ENCODE assay signal across 10 mouse cellular contexts in the genomic region with DNA sequence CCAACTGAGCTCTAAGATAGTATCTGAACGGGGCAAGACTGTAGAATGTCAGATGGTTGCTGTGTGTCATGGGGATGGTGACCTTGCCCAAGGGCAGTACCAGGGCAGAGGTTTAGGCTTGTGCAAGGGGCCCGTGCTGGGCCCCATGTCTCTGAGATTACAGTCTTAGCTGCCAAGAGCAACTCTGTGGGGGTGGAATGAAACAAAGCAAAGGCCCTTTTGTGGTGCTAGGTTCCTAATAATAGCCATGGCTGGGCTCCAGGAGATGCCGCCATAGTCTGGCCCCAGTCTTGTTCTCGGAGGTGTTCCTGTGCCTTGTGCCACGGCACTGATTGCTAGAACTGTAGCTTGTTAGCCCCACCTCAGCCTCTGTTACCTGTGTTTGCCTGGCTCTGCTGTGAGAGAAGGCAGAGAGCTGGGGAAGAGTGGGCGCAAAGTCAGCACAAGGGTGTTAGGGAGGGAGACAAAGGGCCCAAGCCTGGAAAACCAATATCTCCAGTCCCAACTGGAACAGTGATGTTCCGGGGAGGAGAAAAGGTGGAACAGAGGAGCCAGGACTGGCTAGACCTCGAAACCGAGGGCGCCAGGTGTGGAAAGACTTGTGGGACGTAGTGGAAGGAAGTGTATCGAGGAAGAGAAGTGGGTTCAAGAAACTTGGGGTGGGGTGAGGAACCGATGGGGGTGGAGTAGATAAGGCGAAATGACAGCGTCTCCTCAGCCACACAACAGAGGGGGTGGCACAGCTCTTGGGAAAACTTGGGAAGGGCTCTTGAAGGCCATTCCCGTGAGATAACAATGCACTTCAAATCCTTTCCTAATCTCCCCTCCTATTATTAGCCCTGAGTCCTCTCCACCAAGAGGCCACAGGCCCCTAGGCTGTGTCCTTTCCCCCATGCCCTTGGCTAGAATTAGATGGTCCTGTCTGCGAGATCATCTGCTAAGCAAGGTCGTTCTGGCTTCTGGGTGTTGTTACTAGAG. TPM values are rescaled to one million over a fixed set of nuclear protein-coding genes. Genes with fewer than 3 reads are reported as not detected.
DNase-seq lines count a peak whose midpoint lies in the region; ATAC-seq and TF ChIP-seq lines count a peak whose summit lies in the region.
"Had no signal": no experiment of that assay in that cellular context is flagged by ENCODE, and none has a peak within 500 bp of the region (broad histone marks: within the 10 kb centered on the region; RNA-seq: fewer than 3 reads in every experiment).

No protein-coding gene starts in this region.

- DNase-seq in gastrocnemius, postnatal 14 days, result peak; percentile 20
- DNase-seq in gastrocnemius, adult 18-20 months (ENCODE audit: low spot score), result no peak
- peak; percentile 54 for DNase-seq in adrenal gland, postnatal 14 days
- DNase-seq in heart, adult 2 months, result peak; percentile 64 to 83
- DNase-seq in thymus, postnatal 10 days (ENCODE audit: low spot score in 2 of 2), result no peak
- no peak for DNase-seq in thymus, adult 18-20 months
- no peak for DNase-seq in liver, embryonic 11.5 days (ENCODE audit: low spot score)

- no peaks in the 10 kb centered on the region for H3K36me3 ChIP-seq in heart, adult 2 months (ENCODE audit: control insufficient read depth, insufficient read depth, low read length)
- H3K36me3 ChIP-seq in lung, embryonic 16.5 days (ENCODE audit: control insufficient read depth, insufficient read depth, low read length), result no peaks in the 10 kb centered on the region
- no peaks in the 10 kb centered on the region for H3K36me3 ChIP-seq in liver, embryonic 11.5 days (ENCODE audit: control insufficient read depth, insufficient read depth, low read length)

- no peaks in the 10 kb centered on the region for H3K79me2 ChIP-seq in heart, adult 2 months (replicated peaks; ENCODE audit: control insufficient read depth, insufficient read depth, low read length)

- H3K9me3 ChIP-seq in lung, embryonic 16.5 days (ENCODE audit: control insufficient read depth, low read length), result no peaks in the 10 kb centered on the region
- no peaks in the 10 kb centered on the region for H3K9me3 ChIP-seq in liver, embryonic 11.5 days (ENCODE audit: control insufficient read depth, low read length)

- H3K4me3 ChIP-seq in heart, adult 2 months, result no peak overlapping the region
- H3K4me3 ChIP-seq in lung, embryonic 16.5 days (ENCODE audit: low read length), result no peak overlapping the region
- no peak overlapping the region for H3K4me3 ChIP-seq in liver, embryonic 11.5 days (ENCODE audit: low read depth, low read length)

- intact Hi-C loops in gastrocnemius, postnatal 14 days (cut with DNase I; ENCODE audit: low total_unique reads), result no loop called here
- intact Hi-C loops in heart, adult 2 months (cut with DNase I), result no loop called here

- peak overlapping the region; percentile 93 for H3K27ac ChIP-seq in heart, adult 2 months
- H3K27ac ChIP-seq in lung, embryonic 16.5 days (ENCODE audit: low read length), result peak overlapping the region; percentile 13; the same call in 1 of the 2 replicates
- H3K27ac ChIP-seq in liver, embryonic 11.5 days (ENCODE audit: low read depth, low read length), result no peak overlapping the region

- 35% methylated on average over 18 of the region's 18 CpGs for WGBS in heart, adult 2 months
- 51% methylated on average over 18 of the region's 18 CpGs for WGBS in lung, embryonic 16.5 days
- 58% methylated on average over 18 of the region's 18 CpGs for WGBS in liver, embryonic 11.5 days

- H3K4me1 ChIP-seq in heart, adult 2 months (ENCODE audit: control insufficient read depth, insufficient read depth, low read length), result peaks cover 13% of the 10 kb centered on the region
- peaks cover 28% of the 10 kb centered on the region for H3K4me1 ChIP-seq in lung, embryonic 16.5 days (replicated peaks; ENCODE audit: control insufficient read depth, insufficient read depth, low read length)
- peaks cover 13% of the 10 kb centered on the region for H3K4me1 ChIP-seq in liver, embryonic 11.5 days (replicated peaks; ENCODE audit: control insufficient read depth, insufficient read depth, low read length)

- TF ChIP-seq CTCF in heart, adult 2 months (IDR thresholded peaks at IDR 0.05), result no peak

- TF ChIP-seq POLR2A in heart, adult 2 months (IDR thresholded peaks at IDR 0.05; ENCODE audit: insufficient read depth, low read depth, low read length), result peak; percentile 68

- H3K27me3 ChIP-seq in heart, adult 2 months (ENCODE audit: control insufficient read depth, insufficient read depth, low read length), result no peaks in the 10 kb centered on the region
- H3K27me3 ChIP-seq in lung, embryonic 16.5 days (ENCODE audit: control insufficient read depth, insufficient read depth, low read depth, low read length), result no peaks in the 10 kb centered on the region
- 0 out of 2 replicates have a peak, but pooled peaks cover 2% of the 10 kb centered on the region for H3K27me3 ChIP-seq in liver, embryonic 11.5 days (replicated peaks; ENCODE audit: control insufficient read depth, insufficient read depth, low read length)

- no peak overlapping the region for H3K4me2 ChIP-seq in lung, embryonic 16.5 days (ENCODE audit: low read depth, low read length)
- H3K4me2 ChIP-seq in liver, embryonic 11.5 days, result no peak overlapping the region

- peak; percentile 87 for TF ChIP-seq EP300 in heart, adult 2 months (IDR thresholded peaks at IDR 0.05; ENCODE audit: insufficient read depth, low read depth, low read length)

- peak overlapping the region; percentile 22; the same call in 1 of the 2 replicates for H3K9ac ChIP-seq in heart, adult 2 months (ENCODE audit: low read depth, low read length)
- H3K9ac ChIP-seq in lung, embryonic 16.5 days (ENCODE audit: low read length), result 0 out of 2 replicates have a peak overlapping the region, but pooled peaks have one; percentile 12
- H3K9ac ChIP-seq in liver, embryonic 11.5 days (ENCODE audit: low read depth, low read length), result no peak overlapping the region

- ATAC-seq in lung, embryonic 16.5 days (ENCODE audit: low read depth), result peak; percentile 37
- no peak for ATAC-seq in liver, embryonic 11.5 days (replicated peaks; ENCODE audit: low FRiP score)

RNA-seq across cellular contexts. Expression of a gene that starts 9.7 kb away (rescaled TPM):
- total RNA-seq in gastrocnemius, postnatal 14 days (2021), result 1,000 to 10,000 TPM in 1 of 2 experiments, 100 to 1,000 TPM in 1; 602 to 1,083 TPM
- total RNA-seq in gastrocnemius, adult 18-20 months (2021), result 100 to 1,000 TPM; 739 to 933 TPM
- 0.11 TPM in 1 of 2 replicates, not detected in the other for total RNA-seq in adrenal gland, postnatal 14 days (2021)
- total RNA-seq in heart, adult 2 months (2021), result 1,000 to 10,000 TPM; 1,935 to 2,240 TPM
- polyA plus RNA-seq in heart, adult 2 months (2012; rRNA removed), result 19.8 and 29.5 TPM in 2 replicates
- polyA plus RNA-seq in lung, embryonic 16.5 days (2015; fragmentation: Nextera tagmentation; extraction: Ambion mirVana), result 37.3 and 42.7 TPM in 2 replicates
- 2.7 and 9.7 TPM in 2 replicates for polyA plus RNA-seq in liver, embryonic 11.5 days (2014; fragmentation: Nextera tagmentation; extraction: Ambion mirVana)

RNA-seq across cellular contexts. Expression of a gene that starts 11.1 kb away (rescaled TPM):
- total RNA-seq in gastrocnemius, postnatal 14 days (2021), result 10 to 100 TPM; 17.8 to 19.0 TPM
- total RNA-seq in gastrocnemius, adult 18-20 months (2021), result 10 to 100 TPM; 18.4 to 19.0 TPM
- total RNA-seq in adrenal gland, postnatal 14 days (2021), result 34.5 and 39.2 TPM in 2 replicates
- total RNA-seq in heart, adult 2 months (2021), result 10 to 100 TPM; 25.9 to 28.9 TPM
- polyA plus RNA-seq in heart, adult 2 months (2012; rRNA removed), result 10.1 and 19.6 TPM in 2 replicates
- 75.9 and 76.9 TPM in 2 replicates for polyA plus RNA-seq in lung, embryonic 16.5 days (2015; fragmentation: Nextera tagmentation; extraction: Ambion mirVana)
- polyA plus RNA-seq in liver, embryonic 11.5 days (2014; fragmentation: Nextera tagmentation; extraction: Ambion mirVana), result 87.0 and 95.6 TPM in 2 replicates

RNA-seq across cellular contexts. Expression of a gene that starts 27.4 kb away (rescaled TPM):
- total RNA-seq in gastrocnemius, postnatal 14 days (2021), result not detected
- not detected for total RNA-seq in gastrocnemius, adult 18-20 months (2021)
- total RNA-seq in adrenal gland, postnatal 14 days (2021), result not detected in 2 replicates
- not detected for total RNA-seq in heart, adult 2 months (2021)
- not detected in 2 replicates for polyA plus RNA-seq in heart, adult 2 months (2012; rRNA removed)
- not detected in 2 replicates for polyA plus RNA-seq in lung, embryonic 16.5 days (2015; fragmentation: Nextera tagmentation; extraction: Ambion mirVana)
- polyA plus RNA-seq in liver, embryonic 11.5 days (2014; fragmentation: Nextera tagmentation; extraction: Ambion mirVana), result not detected in 2 replicates
- total RNA-seq: left cerebral cortex, postnatal 25 days had no signal
- polyA plus RNA-seq: frontal cortex, adult 2 months had no signal

RNA-seq across cellular contexts. Expression of a gene that starts 37.4 kb away (rescaled TPM):
- 100 to 1,000 TPM; 121 to 213 TPM for total RNA-seq in gastrocnemius, postnatal 14 days (2021)
- total RNA-seq in gastrocnemius, adult 18-20 months (2021), result 100 to 1,000 TPM; 174 to 189 TPM
- total RNA-seq in adrenal gland, postnatal 14 days (2021), result 0.22 TPM in 1 of 2 replicates, not detected in the other
- total RNA-seq in heart, adult 2 months (2021), result over 10,000 TPM; 19,033 to 21,149 TPM
- polyA plus RNA-seq in heart, adult 2 months (2012; rRNA removed), result 6,249 and 7,266 TPM in 2 replicates
- 111 and 179 TPM in 2 replicates for polyA plus RNA-seq in lung, embryonic 16.5 days (2015; fragmentation: Nextera tagmentation; extraction: Ambion mirVana)
- 14.5 and 43.0 TPM in 2 replicates for polyA plus RNA-seq in liver, embryonic 11.5 days (2014; fragmentation: Nextera tagmentation; extraction: Ambion mirVana)

Comparison
In these comparisons a context has a peak if more than half of its experiments do, and no peak if none do; other contexts are left out.
1. DNase-seq: peak in gastrocnemius, postnatal 14 days (single experiment), adrenal gland, postnatal 14 days (single experiment) and heart, adult 2 months (2 of 2); none in gastrocnemius, adult 18-20 months (single experiment), thymus, postnatal 10 days (0 of 2), thymus, adult 18-20 months (0 of 2) and liver, embryonic 11.5 days (single experiment).
2. RNA of a gene that starts 9.7 kb away (total RNA-seq): 1,935 to 2,240 TPM in heart, adult 2 months, 602 to 1,083 TPM in gastrocnemius, postnatal 14 days and 739 to 933 TPM in gastrocnemius, adult 18-20 months; 0.11 TPM in adrenal gland, postnatal 14 days; every median in the first group is over 100 times any median in the second.